Mouse (Mus musculus) layer of hippocampus, adult 9-11 months (tissue): ENCODE measurements at regions not wholly inside any gene's neighbourhood (a gene's known extent, or its start where the extent isn't known, plus 50 kb on each side); places are given as distances from the start of the nearest gene placed in this dataset.

Source experiments
- DNase-seq: peaks from one replicate; pipeline ENCODE4 v3.0.0; 2022

GRCm38 (mm10) chr17:47221068-47221796 is 147.5 kb upstream of the Mrps10 start:
- DNase-seq: peak; percentile 38

GRCm38 (mm10) chr17:47219846-47220245 is 148.8 kb upstream of the Mrps10 start:
- DNase-seq: no peak

DNA sequence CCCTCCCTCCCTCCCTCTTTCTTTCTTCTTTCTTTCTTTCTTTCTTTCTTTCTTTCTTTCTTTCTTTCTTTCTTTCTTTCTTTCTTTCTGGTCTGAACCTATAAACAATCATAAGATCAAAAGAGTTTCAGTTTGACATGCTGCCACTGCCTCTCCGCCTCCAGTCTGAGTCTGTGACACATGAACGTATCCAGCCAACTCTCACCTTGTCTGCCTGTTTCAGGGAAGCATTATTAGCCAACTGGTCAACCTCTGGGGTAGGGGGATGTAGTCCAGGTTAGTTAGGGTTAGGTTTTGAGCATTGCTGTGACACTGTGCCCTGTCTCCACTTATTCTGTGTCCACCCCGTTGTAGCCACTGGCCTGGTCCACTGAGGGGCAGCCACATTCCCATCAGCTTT is 152.2 kb upstream of the Mrps10 start:
- no peak for DNase-seq

DNA sequence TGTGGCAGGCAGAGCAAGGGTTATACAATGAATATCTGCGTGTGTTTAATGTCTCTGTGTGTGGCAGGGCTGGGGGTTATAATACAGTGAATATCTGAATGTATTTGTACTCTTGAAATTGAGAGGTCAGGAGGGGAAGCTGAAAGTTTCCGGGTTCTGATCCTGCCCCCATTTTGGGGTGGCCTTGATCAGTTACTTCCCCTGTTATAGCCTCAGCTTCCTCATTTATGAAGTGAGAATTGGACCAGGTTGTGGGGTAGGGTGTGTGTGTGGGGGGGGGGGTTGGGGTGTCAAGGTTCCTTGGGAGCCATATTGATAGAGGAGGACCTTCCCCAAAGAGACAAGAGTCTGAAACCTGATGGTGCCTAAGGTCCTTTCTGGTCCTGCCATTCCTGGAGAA is 152.8 kb upstream of the Mrps10 start:
- DNase-seq: no peak

DNA sequence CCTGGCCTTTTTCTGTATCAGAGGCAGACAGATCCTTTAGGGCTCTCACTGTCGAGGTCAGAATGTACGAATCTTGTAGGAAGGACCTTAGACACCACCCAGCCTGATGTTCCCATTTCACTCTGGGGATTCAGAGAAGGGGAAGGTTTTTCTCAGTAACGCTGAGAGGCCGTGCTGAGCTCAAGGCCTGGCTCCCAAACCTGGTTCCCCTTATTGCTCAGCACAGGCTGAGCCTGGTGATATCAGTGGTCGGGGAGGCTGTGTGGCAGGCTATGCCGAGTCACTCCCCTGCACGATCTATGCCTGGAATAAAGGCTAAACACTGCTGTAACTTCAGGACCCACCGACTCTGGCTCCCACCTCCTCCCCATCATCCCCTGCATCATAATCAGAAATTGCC is 154.6 kb upstream of the Mrps10 start:
- no peak for DNase-seq

DNA sequence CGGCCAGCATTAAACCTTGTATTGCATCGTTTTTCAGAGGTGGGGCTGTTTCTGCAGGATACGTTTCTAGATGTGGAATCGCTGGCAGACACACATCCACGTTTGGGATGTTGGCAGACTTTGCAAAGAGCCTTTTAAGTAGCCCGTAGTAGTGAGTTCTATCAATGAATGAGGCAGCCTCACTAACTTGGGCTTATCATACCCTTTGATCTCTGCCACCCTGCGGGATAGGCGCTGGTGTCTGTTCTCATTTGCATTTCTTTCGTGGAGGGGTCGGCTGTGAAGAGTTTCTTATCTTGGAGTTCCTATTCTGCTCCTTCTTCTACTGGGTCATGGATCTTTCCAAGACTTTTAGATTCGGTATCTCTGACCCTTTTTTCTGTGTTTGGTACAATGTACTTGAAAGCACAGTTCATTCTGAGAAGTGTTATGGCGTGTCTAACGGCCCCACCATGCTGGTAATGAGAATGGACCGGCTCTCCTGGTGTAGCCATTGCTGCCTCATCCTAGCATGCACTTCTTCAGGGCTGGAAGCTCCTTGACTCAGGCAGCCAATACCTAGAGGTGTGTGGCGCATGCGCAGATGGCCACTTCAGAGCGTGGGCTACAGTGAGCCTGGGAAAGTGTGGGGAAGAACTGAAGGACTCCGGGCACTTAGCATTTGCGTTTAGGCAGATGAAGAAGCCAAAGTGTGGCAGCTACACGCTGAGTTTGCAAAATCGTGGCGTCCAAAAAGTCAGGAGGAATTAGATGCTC is 158.1 kb upstream of the Mrps10 start:
- DNase-seq: no peak

GRCm38 (mm10) chr17:47208886-47209585 is 159.7 kb upstream of the Mrps10 start:
- DNase-seq: no peak

GRCm38 (mm10) chr17:47207471-47207870 is 161.2 kb upstream of the Mrps10 start:
- no peak for DNase-seq

- DNase-seq: no peak
These were observed 164.1 kb upstream of the Mrps10 start for GRCm38 (mm10) chr17:47204470-47205162.

- peak; percentile 57 for DNase-seq
These were observed 169.5 kb upstream of the Mrps10 start for GRCm38 (mm10) chr17:47199206-47199605.

DNA sequence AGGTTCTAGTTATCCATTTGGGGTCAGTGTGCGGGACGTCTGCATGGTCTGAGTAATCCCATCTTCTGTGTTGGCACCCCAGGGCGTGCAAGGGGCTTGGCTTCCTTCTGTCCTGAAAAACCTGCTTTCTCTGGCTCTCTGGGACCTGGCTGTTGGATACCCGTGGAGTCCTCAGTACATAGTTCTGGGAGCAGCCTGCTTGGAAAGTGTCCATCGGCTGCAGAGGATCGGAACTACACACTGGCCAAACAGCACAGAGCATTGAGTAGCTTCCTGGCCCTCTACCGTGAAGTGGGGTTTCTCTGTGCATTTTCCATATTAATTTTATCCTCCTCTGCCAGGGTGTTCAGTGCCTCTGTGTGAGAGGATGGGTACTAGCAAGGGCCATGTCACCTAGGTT is 170.7 kb upstream of the Mrps10 start:
- no peak for DNase-seq

DNA sequence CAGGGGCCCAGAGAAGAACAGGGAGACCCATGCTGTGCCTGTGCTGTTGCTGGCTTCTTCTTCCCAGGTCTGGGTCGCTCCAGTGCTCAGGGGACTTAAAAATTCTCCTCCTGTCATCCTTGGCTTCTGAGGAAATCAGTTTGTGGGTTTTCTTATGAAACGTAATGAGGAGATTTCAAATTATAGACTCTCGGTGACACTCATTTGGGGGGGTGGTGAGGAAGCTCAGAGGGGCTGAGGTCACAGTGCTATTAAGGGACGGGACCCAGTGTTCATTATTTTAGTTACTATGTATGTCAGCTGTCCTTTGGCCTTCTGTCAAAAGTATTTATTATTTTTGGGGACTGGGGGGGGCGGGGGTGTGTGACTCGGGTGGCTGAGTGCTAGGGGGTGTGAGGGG is 171.7 kb upstream of the Mrps10 start:
- no peak for DNase-seq

DNA sequence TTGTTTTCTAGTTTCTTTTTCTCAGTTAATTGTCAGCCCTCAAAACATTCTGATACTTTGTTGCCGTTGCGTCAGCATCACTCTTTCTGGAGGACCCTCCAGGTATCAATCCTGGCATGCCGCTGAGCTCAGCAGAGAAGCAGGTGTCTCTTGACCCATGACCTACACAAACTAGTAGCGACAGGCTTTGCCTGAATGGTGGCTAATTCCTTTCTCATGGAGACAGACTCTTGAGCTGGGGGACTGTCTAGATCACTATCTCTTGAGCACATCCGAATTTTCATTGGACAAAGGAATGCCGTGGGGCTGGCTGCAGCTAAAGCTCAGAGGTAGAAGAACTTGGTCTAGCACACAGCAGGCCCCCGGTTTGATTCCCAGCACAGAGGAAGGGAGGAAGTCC is 172.7 kb upstream of the Mrps10 start:
- DNase-seq: no peak

- no peak for DNase-seq
These were observed 174.1 kb upstream of the Mrps10 start for GRCm38 (mm10) chr17:47194463-47195012.

DNA sequence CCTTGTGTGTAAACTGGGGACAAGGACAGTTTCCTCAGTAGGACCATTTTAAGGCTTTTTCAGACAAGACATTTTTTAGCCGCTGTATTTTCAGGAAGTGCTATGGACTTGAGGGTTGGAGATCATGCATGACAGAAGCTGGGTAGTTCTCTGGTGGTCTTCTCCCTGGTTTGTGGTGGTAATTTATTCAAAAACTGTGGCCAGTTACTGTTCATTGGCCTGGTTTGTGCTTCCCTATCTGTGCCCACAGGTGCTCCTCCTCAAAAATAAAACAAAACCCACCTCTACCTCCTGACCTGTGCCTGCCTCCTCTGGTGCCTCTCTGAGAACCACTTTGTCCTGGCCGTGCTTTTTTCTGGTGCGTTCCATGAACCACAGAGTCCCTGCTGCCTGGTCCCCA is 177.3 kb upstream of the Mrps10 start:
- no peak for DNase-seq

- no peak for DNase-seq
These were observed 178.9 kb upstream of the Mrps10 start for GRCm38 (mm10) chr17:47189770-47190169.

DNA sequence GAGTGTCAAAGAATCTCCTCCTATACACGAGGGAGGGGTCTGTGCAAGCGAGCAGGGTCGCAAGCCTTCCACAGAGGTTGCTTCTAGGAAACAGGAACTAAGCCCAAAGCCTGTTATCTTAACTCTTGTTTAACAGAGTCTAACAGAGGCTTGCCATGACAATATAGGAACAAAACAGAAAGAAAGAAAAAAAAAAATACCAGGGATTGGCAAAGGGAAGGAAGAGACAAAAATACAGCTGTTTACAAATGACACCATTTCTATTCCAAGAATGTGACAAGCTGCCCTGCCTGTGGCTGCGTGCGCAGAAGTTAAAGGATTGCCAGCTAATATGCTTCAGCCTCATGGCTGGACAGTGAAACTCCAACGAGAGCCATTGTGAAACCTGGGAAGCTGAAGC is 173.8 kb upstream of the Ubr2 start:
- no peak for DNase-seq

GRCm38 (mm10) chr17:47182118-47182517 is 171.8 kb upstream of the Ubr2 start:
- no peak for DNase-seq

- no peak for DNase-seq
These were observed 169.1 kb upstream of the Ubr2 start for GRCm38 (mm10) chr17:47179410-47179809.

DNA sequence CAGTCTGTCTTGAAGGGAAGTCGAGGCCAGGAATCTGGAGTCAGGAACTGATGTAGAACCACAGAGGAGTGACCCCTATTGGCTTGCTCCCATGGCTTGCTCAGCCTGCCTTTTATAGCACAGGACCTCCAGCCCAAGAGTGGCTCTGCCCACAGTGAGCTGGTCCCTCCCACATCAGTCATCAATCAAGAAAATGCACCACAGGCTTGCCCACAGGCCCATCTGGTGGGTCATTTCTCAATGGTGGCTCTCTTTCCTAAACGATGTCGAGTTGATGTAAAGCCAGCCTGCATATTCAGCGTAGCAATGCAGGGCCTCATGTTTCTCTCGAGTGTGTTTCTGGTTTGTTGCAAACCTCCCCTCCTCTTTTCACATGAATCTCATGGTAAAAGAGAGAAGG is 168.3 kb upstream of the Ubr2 start:
- DNase-seq: no peak

DNA sequence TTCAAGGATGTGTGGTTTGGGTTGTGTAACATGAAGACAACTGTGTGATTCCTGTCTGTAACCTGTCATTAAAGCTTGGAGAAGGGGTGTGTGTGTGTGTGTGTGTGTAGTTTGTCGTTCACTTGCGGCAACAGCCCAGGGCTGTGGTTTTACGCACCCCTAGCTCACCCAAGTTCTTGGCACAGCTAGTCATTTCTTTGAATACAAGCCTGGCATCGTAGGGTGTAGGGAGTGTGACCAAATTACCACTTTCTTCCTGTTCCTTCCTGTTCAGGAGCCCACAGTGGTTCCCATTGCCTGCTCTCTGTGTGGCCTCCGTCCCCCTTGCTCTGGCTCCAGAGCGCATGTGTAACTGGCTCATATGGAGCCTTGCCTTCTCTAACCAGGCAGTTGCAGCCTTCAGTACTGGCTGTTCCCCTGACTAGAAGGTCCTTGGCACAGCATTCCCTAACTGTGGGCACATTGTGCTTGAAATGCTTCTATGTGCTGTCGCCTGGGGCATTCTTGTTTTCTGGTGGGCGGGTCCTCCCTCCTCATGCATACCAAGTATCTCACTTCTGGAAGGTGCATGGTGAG is 167.4 kb upstream of the Ubr2 start:
- DNase-seq: peak; percentile 53

DNA sequence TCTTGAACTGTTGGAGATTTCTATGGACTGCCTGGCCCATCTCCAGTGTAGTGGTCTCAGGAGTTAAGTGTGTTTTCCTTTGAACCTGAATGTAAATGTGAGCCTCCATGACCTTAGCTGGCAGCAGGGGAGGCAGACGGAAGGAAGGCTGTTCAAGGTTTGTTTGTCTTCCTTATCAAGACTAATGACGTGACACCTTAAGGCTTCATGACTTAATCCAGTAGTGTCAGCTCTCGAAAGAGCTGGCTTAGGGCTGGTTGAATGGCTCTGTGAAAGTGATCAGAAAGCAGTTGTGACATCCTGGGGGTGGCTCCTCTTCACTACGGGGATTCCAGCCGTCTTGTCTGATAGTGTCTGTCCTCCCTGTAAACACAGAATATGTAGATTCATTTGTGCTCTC is 166.0 kb upstream of the Ubr2 start:
- DNase-seq: no peak

DNA sequence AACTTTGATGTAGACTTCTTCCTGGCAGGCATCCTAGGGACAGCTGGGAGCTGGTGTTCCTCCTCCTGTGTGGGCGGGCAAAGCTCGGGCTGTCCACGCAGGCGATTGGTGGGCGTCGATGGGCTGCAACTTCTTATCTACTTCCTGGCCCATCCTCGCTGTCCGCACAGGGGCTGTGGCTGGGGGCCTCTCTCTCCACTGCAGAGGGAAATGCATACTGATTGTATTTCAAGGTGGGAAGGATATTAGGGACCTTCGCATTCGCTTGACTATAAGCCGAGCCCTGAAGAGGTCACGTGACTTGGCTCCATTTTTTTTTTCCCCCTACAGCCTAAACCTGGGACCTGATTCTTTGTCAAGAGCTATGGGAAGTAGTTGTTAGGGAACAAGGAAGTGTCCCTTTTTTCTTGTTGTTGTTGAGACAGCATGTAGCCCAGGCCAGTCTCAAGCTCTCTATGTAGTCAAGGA is 164.4 kb upstream of the Ubr2 start:
- peak; percentile 81 for DNase-seq
